Mouse (Mus musculus) cortical plate, adult 2 months (tissue): ENCODE data around the gene Tead1.

Experiments used
- CTCF ChIP-seq: fragments of 200-500 bp; IDR thresholded peaks from 2 replicates; pipeline ENCODE4 v1.5.1; 2011; ENCODE audit warnings: mild to moderate bottlenecking, control low read depth, low read length; ENCODE audit not compliant: insufficient read depth; ENCODE audit errors: extremely low read depth
- POLR2A ChIP-seq: fragments of 200-500 bp; IDR thresholded peaks from 2 replicates; pipeline ENCODE4 v1.6.1; 2011; ENCODE audit warnings: mild to moderate bottlenecking, low read length, control low read depth; ENCODE audit not compliant: insufficient read depth; ENCODE audit errors: extremely low read depth

DNA sequence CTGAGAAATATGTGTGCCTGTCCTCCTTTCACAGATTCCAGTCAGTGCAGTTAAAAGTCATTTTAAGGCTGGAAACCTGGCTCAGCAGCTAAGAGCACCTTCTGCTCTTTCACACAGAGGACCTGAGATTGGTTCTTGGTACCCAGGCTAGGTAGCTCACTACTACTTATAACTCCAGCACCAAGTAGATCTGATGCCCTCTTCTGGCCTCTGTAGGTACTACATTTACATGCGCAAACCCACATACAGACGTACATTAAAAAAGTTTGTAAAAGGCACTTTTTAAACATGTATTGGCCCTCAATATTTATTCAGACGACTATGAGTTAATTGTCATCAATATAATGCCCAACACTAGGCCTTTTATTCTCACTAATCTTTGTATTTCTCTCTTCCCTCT lies 105.2 kb downstream of the Tead1 start:
- no peak for TF ChIP-seq POLR2A
- TF ChIP-seq CTCF, result no peak
